Mouse (Mus musculus) heart, adult 2 months (tissue): ENCODE results near the gene Mocs3. TPM values are rescaled to one million over a fixed set of nuclear protein-coding genes. Genes with fewer than 3 reads are reported as not detected.

Experiments used
- DNase-seq, 2 experiments: peaks; one replicate each; pipeline ENCODE4 v3.0.0; 2021
- H3K27ac ChIP-seq: fragments of 200-600 bp; 2 replicates; pipeline ENCODE4 v1.8.1; 2022
- H3K27me3 ChIP-seq: fragments of 200-500 bp; 2 replicates; pipeline ENCODE4 v1.6.1; 2012; ENCODE audit warnings: mild to moderate bottlenecking, low read length, inconsistent platforms, mixed read lengths; ENCODE audit not compliant: control insufficient read depth, insufficient read depth
- H3K36me3 ChIP-seq: fragments of 200-500 bp; 2 replicates; pipeline ENCODE4 v1.6.1; 2012; ENCODE audit warnings: low read length, inconsistent platforms; ENCODE audit not compliant: control insufficient read depth, insufficient read depth
- H3K4me1 ChIP-seq: fragments of 200-500 bp; 2 replicates; pipeline ENCODE4 v1.6.1; 2011; ENCODE audit warnings: low read length; ENCODE audit not compliant: control insufficient read depth, insufficient read depth
- H3K4me3 ChIP-seq: fragments of 200-600 bp; 2 replicates; pipeline ENCODE4 v1.8.1; 2022
- H3K79me2 ChIP-seq: fragments of 200-500 bp; replicated peaks from 2 replicates; pipeline ENCODE4 v1.6.1; 2012; ENCODE audit warnings: mild to moderate bottlenecking, inconsistent platforms, low read length, moderate library complexity, mixed read lengths; ENCODE audit not compliant: control insufficient read depth, insufficient read depth
- H3K9ac ChIP-seq: fragments of 200-500 bp; 2 replicates; pipeline ENCODE4 v1.6.1; 2012; ENCODE audit warnings: low read depth, mild to moderate bottlenecking, control low read depth, inconsistent platforms, low read length, mixed read lengths
- CTCF ChIP-seq: fragments of 200-600 bp; IDR thresholded peaks from 2 replicates; pipeline ENCODE4 v1.8.1; 2022; ENCODE audit warnings: antibody characterized with exemption, mild to moderate bottlenecking, moderate library complexity
- EP300 ChIP-seq: fragments of 200-500 bp; IDR thresholded peaks from 2 replicates; pipeline ENCODE4 v1.6.1; 2011; ENCODE audit warnings: low read depth, low read length, control low read depth; ENCODE audit not compliant: insufficient read depth
- POLR2A ChIP-seq: fragments of 200-500 bp; IDR thresholded peaks from 2 replicates; pipeline ENCODE4 v1.6.1; 2011; ENCODE audit warnings: mild to moderate bottlenecking, low read depth, low read length, control low read depth; ENCODE audit not compliant: insufficient read depth
- WGBS: fragments of 180-500 bp; shearing (Covaris S2); methylation state at CpG from one replicate; pipeline ENCODE4 v1.1.7; 2018; 5-methylcytosine and 5-hydroxymethylcytosine counted together
- intact Hi-C: fragments of 180-260 bp; cut with DNase I; formaldehyde crosslinking; loops from one replicate; pipeline ENCODE4 v1.15.1; 2025
- polyA plus RNA-seq: library from polyadenylated mRNA; depleted of rRNA; stranded (reverse); fragments of >200 nt; gene quantifications from 2 replicates; pipeline ENCODE4 v1.2.3, GENCODE M21; 2012
- total RNA-seq, 2 experiments: library from RNA; stranded (reverse); gene quantifications; 2 replicates each; pipeline ENCODE4 v1.2.3; 2021

Mocs3 gene
- total and polyA plus RNA-seq, 3 experiments, result 4.0 to 8.7 (median 7.7) TPM

DNA sequence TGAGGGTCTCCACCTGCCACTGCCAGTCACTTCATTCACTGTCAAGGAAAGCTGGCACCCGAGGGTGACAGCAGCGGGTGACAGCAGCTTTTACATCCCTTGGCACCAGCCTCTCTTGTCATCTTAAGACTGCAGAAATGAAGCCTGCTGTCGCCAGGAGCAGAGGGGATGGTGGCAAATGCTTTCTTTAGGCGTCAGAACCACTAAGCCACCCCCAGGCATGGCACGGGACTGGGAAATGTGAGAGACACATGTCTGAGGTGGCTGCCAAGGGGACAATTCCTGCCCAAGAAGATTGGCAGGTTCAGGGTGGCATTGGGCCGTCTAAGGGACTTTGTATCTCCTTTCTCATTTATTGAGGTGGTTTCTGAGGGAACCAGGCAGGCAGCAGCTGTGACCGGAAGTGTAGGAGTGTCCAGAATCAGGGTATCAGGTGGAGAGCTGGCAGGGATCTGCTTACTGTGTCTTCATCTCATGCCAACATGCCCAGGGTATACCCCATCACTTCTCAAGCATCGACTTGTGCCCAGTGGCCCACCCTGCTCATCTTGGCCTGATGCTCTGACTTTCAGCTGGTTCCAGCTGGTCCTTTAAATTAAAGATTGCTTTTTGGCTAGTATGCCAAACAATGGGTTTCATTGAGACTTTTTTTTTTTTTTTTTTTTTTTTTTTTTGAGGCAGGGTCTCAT is 17.9 kb downstream of the Mocs3 start:
- Histone ChIP-seq H3K27me3 (no peaks in the 10 kb centered on the region; the same call in 1 of the 2 replicates), H3K4me1 (no peaks in the 10 kb centered on the region; the same call in 1 of the 2 replicates), H3K27ac (no peak overlapping the region), H3K9ac (no peak overlapping the region), H3K79me2 (no peaks in the 10 kb centered on the region), H3K4me3 (no peak overlapping the region), H3K36me3 (no peaks in the 10 kb centered on the region)
- no peak for DNase-seq
- TF ChIP-seq POLR2A (no peak), EP300 (no peak), CTCF (no peak)
- intact Hi-C loops, result no loop called here
- 65% methylated on average over 8 of the region's 8 CpGs for WGBS

DNA sequence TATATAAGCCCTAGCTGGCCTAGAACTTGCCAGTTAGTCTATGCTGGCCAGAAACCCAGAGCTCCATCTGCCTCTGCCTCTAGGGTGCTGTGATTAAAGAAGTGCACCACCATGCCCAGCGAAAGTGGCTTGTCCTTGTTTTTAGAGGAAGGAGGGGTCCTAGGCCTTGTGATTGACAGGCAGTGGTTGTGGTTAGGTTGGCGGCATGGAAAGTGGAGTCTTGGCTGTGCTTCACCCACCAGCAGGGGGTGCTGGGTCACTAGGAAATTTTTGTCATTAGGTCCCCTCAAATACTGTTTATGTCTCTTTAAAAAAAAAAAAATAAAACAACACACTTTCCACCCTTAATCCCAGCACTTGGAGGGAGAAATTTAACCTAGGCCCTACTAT is 18.4 kb downstream of the Mocs3 start:
- 37% methylated on average over 2 of the region's 2 CpGs for WGBS
- no peak for DNase-seq
- TF ChIP-seq EP300 (no peak), CTCF (peak; percentile 41)
- Histone ChIP-seq H3K79me2 (no peaks in the 10 kb centered on the region), H3K27ac (no peak overlapping the region), H3K36me3 (no peaks in the 10 kb centered on the region), H3K4me1 (no peaks in the 10 kb centered on the region; the same call in 1 of the 2 replicates), H3K4me3 (no peak overlapping the region), H3K9ac (no peak overlapping the region), H3K27me3 (no peaks in the 10 kb centered on the region; the same call in 1 of the 2 replicates)
- intact Hi-C loops, result no loop called here

DNA sequence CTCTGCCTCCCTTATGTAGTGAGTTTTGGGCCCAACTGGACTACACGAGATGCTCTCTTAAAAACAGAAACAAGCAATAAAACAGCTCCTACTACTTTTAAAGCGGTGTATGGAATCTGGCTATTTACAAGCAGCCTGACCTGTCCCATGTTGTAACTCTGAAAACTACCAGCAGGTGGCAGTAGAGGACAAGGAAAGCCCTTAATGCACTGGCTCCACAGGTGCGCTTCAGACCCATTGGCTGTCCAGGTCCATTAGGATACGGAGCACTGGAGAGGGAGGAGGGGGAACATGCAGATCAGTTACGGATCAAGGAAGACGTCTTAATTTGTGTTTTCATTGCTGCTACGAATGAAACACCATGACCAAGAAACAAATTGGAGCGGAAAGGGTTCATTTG is 19.8 kb downstream of the Mocs3 start:
- Histone ChIP-seq H3K27me3 (no peaks in the 10 kb centered on the region; the same call in 1 of the 2 replicates), H3K4me1 (no peaks in the 10 kb centered on the region; the same call in 1 of the 2 replicates), H3K9ac (no peak overlapping the region), H3K4me3 (no peak overlapping the region), H3K27ac (no peak overlapping the region), H3K36me3 (no peaks in the 10 kb centered on the region), H3K79me2 (no peaks in the 10 kb centered on the region)
- 19% methylated on average over 8 of the region's 8 CpGs for WGBS
- intact Hi-C loops, result loop anchor here (1.0 to 5.0 kb wide), 2 partner anchors 195 to 377 kb away; no protein-coding TSS in a partner anchor
- TF ChIP-seq EP300 (peak; percentile 78; the same call in 1 of the 2 replicates), CTCF (peak; percentile 92), POLR2A (no peak)
- DNase-seq, result peak; percentile 66 to 77

DNA sequence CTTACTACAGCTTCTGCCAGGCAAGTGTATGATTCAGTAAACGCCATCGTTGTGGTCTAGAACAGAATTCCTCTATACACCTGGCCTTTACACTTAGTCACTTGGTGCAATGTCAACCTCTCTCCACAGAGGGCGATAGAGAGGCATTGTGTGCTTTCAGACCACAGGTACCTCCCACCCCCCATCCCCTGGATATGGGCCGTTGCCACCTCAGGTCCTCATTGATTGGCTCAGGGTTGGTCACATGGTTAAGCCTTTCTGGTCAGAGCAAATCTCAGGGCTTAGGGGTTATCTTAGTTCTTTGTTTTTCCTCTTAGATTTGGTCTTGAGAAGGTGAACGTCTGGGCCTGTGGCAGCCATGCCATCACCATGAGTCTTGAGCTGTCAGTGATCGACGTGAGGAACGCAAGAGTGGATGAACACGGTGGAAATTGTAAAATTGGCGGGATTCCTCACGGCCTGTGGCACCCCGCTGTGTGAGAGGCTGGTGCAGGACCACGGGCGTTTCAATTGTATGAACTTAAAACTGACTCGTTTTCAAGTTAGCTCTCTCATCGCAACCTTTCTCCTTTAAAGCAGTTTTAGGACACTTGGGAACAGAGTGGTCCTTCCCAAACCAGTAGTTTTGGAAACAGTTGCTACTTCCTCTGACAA is 22.3 kb downstream of the Mocs3 start:
- no peaks in the 10 kb centered on the region for H3K27me3 ChIP-seq
- 15% methylated on average over 16 of the region's 16 CpGs for WGBS
- intact Hi-C loops, result loop anchor here (5.0 kb wide), 1 partner anchor 375 kb away; no protein-coding TSS in a partner anchor

DNA sequence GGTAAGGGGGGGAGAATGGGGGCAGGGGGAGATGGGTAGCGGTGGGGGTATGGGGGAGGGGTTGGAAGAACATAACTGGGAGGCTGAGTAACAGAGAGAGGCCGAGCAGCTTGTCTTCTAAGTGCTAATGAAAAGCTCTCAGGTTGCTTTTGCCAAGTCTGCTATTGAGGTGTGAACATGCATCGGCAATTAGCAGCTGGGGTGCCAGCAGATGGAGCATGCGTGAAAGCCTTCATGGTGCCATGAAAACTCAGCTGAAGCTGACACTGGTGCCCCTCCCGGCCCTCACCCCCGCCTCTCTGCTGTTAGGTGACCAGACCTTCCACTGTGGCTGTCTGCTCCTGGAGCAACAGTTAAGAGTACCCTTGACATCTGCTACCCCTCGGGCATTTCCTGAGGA is 23.4 kb downstream of the Mocs3 start:
- DNase-seq, result no peak
- Histone ChIP-seq H3K36me3 (no peaks in the 10 kb centered on the region), H3K27me3 (no peaks in the 10 kb centered on the region), H3K27ac (no peak overlapping the region), H3K9ac (no peak overlapping the region), H3K79me2 (no peaks in the 10 kb centered on the region), H3K4me1 (no peaks in the 10 kb centered on the region; the same call in 1 of the 2 replicates), H3K4me3 (no peak overlapping the region)
- TF ChIP-seq POLR2A, result no peak
- TF ChIP-seq CTCF, result no peak
- TF ChIP-seq EP300, result no peak
- intact Hi-C loops, result loop anchor here (5.0 kb wide), 1 partner anchor 373 kb away; no protein-coding TSS in a partner anchor
- 19% methylated on average over 7 of the region's 7 CpGs for WGBS

More for the DNA sequence above, 22.3 kb downstream of the Mocs3 start:
- TF ChIP-seq POLR2A, result no peak
- TF ChIP-seq CTCF, result peak; percentile 65
- Histone ChIP-seq H3K27ac (no peak overlapping the region), H3K36me3 (no peaks in the 10 kb centered on the region), H3K9ac (no peak overlapping the region), H3K79me2 (no peaks in the 10 kb centered on the region), H3K4me3 (no peak overlapping the region), H3K4me1 (no peaks in the 10 kb centered on the region; the same call in 1 of the 2 replicates)
- no peak for DNase-seq

DNA sequence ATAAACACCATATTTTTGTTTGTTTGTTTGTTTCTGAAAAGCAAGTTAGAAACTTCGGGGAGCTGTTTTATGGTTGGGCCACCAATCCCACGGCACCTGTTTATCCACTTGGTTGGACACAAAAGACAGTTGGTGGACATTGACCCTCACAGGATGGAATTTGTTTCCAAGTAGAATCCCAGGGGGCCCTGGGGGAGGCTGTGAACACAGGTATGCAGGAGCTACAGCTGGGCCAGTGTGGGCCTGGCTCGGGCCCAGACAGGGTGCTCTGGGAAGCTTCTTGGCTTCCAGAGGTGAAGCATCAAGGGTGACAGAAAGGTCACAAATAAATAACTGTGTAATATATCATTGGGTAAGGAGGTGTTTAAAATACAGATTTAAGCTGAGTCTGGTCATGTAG is 26.1 kb downstream of the Mocs3 start:
- DNase-seq, result no peak
- H3K9ac ChIP-seq, result no peak overlapping the region
- no peak overlapping the region for H3K27ac ChIP-seq
- no peak overlapping the region for H3K4me3 ChIP-seq
- no peaks in the 10 kb centered on the region for H3K36me3 ChIP-seq
- no peak for TF ChIP-seq POLR2A
- no peak for TF ChIP-seq CTCF
- TF ChIP-seq EP300, result no peak
- no peaks in the 10 kb centered on the region for H3K27me3 ChIP-seq
- intact Hi-C loops, result no loop called here
- no peaks in the 10 kb centered on the region for H3K79me2 ChIP-seq
- no peaks in the 10 kb centered on the region for H3K4me1 ChIP-seq
- 69% methylated on average over 3 of the region's 3 CpGs for WGBS
